Mouse (Mus musculus) embryonic fibroblast, embryonic 13.5 days (primary cell): ENCODE measurements around the gene Adam19. TPM values are rescaled to one million over a fixed set of nuclear protein-coding genes. Genes with fewer than 3 reads are reported as not detected.
A peak's percentile ranks its signal among the peaks of the same experiment; 100 is the strongest.
"Not testable (repeated sequence)": the region's sequence is repeated elsewhere in the genome, so short reads cannot be mapped to it uniquely, and the experiment has no call there.

Experiments used
- H3K27ac ChIP-seq: 2 replicates; pipeline ENCODE4 v1.5.1; 2012; ENCODE audit warnings: low read length, control low read depth, inconsistent platforms; ENCODE audit not compliant: insufficient read depth
- H3K4me1 ChIP-seq: 2 replicates; pipeline ENCODE4 v1.6.1; 2011; ENCODE audit warnings: low read length; ENCODE audit not compliant: control insufficient read depth, insufficient read depth
- H3K4me3 ChIP-seq: 2 replicates; pipeline ENCODE4 v1.5.1; 2011; ENCODE audit warnings: mild to moderate bottlenecking, control low read depth, low read length; ENCODE audit not compliant: insufficient read depth
- CTCF ChIP-seq: IDR thresholded peaks from 2 replicates; pipeline ENCODE4 v1.5.1; 2011; ENCODE audit warnings: mild to moderate bottlenecking, control low read depth, low read length, moderate library complexity, borderline replicate concordance; ENCODE audit not compliant: insufficient read depth
- POLR2A ChIP-seq: IDR thresholded peaks from 2 replicates; pipeline ENCODE4 v1.6.1; 2011; ENCODE audit warnings: low read depth, mild to moderate bottlenecking, control low read depth, low read length, moderate library complexity
- polyA plus RNA-seq: library from polyadenylated mRNA; stranded (reverse); fragments of >200 nt; gene quantifications from 2 replicates; pipeline ENCODE4 v1.2.4, GENCODE M21; 2011; ENCODE audit warnings: low read depth; ENCODE audit not compliant: missing spikeins, insufficient read length

The Adam19 gene
- polyA plus RNA-seq, 1 experiment, result 91.6 TPM

DNA sequence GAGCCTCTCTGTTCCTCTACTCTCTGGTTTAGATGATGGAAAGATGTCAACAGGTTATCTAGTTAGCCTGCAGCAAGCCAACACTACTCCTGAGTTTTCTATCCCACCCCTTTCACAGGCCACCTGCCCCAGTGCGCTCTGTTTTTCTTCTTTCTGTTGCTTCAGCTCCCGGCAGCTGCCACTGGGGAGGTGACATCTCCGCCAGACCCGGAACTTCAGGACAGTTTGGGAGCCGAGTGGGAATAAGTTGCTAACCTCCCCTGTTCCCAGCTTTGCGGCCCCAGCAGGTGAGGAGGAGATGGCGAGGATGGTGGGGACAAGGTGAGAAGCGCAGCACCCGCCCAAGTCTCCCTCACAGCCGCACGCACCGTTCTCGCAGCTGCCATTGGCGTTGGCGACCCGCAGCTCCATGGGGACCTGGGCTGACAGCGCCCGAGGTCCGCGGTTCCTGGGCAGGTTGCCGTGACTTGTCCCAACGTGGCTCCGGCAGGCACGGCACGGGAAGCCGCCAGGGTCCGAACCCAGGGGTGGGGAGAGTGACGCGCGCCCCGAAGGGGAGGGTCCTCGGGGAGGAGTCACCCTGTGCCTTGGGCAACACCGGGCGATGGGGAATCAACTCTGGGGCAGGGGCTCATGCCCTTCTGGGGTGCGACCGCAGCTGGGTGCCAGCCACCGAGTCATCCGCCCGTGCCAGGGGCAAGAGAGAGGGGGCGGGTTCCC lies 110.2 kb downstream of the Adam19 start, which contains the start of gene Nipal4:
TSS of gene Nipal4 (minus strand) at position 643 of the 720 bp plus-strand sequence.
- Histone ChIP-seq H3K4me3 (peak within 1 kb of the TSS; percentile 59), H3K4me1 (no peaks in the 10 kb centered on the region), H3K27ac (no peak within 1 kb of the TSS)
- TF ChIP-seq POLR2A, result peak; percentile 58
- TF ChIP-seq CTCF, result no peak

GRCm38 (mm10) chr11:46168506-46168905 lies 112.7 kb downstream of the Adam19 start:
- Histone ChIP-seq H3K27ac (no peak overlapping the region), H3K4me3 (no peak overlapping the region), H3K4me1 (no peaks in the 10 kb centered on the region)
- TF ChIP-seq CTCF, result no peak
- no peak for TF ChIP-seq POLR2A

GRCm38 (mm10) chr11:46169908-46170307 lies 114.1 kb downstream of the Adam19 start:
- TF ChIP-seq POLR2A, result no peak
- TF ChIP-seq CTCF, result no peak
- no peaks in the 10 kb centered on the region for H3K4me1 ChIP-seq
- H3K4me3 ChIP-seq, result no peak overlapping the region
- H3K27ac ChIP-seq, result no peak overlapping the region

- TF ChIP-seq CTCF (no peak), POLR2A (no peak)
- no peaks in the 10 kb centered on the region for H3K4me1 ChIP-seq
- H3K4me3 ChIP-seq, result no peak overlapping the region
- H3K27ac ChIP-seq, result no peak overlapping the region
Measured at GRCm38 (mm10) chr11:46172128-46172527, 116.3 kb downstream of the Adam19 start.

DNA sequence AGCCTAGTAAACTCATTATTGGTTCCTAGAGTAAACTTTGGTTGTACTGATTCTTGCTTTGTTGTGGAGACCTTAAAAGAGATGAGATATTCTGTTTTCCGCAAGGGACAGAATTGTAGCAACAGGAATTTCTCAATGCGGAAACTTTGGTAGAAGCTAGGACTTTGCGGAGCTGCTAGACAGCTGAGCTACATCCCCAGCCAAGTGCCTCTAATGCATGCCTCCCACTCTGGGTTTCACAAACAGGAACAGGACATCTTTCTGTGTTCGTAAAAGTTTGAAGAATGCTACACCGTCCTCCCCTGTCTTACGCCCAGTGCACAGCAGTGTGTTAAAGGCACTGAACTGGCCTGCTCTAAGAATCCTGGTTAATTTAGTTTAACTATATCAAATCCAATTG lies 120.4 kb downstream of the Adam19 start:
- no peak overlapping the region for H3K4me3 ChIP-seq
- H3K27ac ChIP-seq, result no peak overlapping the region
- no peaks in the 10 kb centered on the region; the same call in none of the 2 replicates for H3K4me1 ChIP-seq
- TF ChIP-seq CTCF, result no peak
- TF ChIP-seq POLR2A, result no peak

- no peak overlapping the region for H3K4me3 ChIP-seq
- TF ChIP-seq CTCF, result no peak
- no peak for TF ChIP-seq POLR2A
Measured at GRCm38 (mm10) chr11:46177246-46178043, 121.7 kb downstream of the Adam19 start.

DNA sequence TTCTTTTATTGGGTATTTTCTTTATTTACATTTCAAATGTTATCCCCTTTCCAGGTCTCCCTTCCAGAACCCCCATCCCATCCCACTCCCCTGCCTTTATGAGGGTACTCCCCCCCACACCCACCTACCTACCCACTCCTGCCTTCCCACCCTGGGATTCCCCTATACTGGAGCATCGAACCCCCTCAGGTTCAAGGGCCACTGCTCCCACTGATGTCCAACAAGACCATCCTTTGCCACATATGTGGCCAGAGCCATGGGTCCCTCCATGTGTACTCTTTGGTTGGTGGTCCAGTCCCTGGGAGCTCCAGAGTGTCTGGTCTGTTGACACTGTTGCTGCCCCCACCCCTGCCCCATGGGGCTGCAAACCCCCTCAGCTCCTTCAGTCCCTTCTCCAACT lies 126.2 kb downstream of the Adam19 start:
- not testable (repeated sequence) for H3K4me1 ChIP-seq, H3K27ac ChIP-seq, H3K4me3 ChIP-seq

More at GRCm38 (mm10) chr11:46177246-46178043, 121.7 kb downstream of the Adam19 start:
- Histone ChIP-seq H3K27ac (no peak overlapping the region; the same call in 1 of the 2 replicates), H3K4me1 (no peaks in the 10 kb centered on the region; the same call in none of the 2 replicates)

GRCm38 (mm10) chr11:46184946-46185345 lies 129.2 kb downstream of the Adam19 start:
- TF ChIP-seq POLR2A, result no peak
- no peak for TF ChIP-seq CTCF
- no peak overlapping the region for H3K4me3 ChIP-seq
- no peak overlapping the region for H3K27ac ChIP-seq
- H3K4me1 ChIP-seq, result no peaks in the 10 kb centered on the region

- H3K4me1 ChIP-seq, result no peaks in the 10 kb centered on the region
Measured at GRCm38 (mm10) chr11:46185486-46185885, 129.7 kb downstream of the Adam19 start.

GRCm38 (mm10) chr11:46188283-46188682 lies 132.5 kb downstream of the Adam19 start:
- H3K27ac ChIP-seq, result no peak overlapping the region
- TF ChIP-seq POLR2A, result no peak
- TF ChIP-seq CTCF, result no peak
- no peaks in the 10 kb centered on the region for H3K4me1 ChIP-seq
- no peak overlapping the region for H3K4me3 ChIP-seq

More at GRCm38 (mm10) chr11:46185486-46185885, 129.7 kb downstream of the Adam19 start:
- Histone ChIP-seq H3K4me3 (no peak overlapping the region), H3K27ac (no peak overlapping the region)
- TF ChIP-seq CTCF, result no peak
- TF ChIP-seq POLR2A, result no peak
